Mouse (Mus musculus): ENCODE measurements around the gene Lrsam1. TPM values are rescaled to one million over a fixed set of nuclear protein-coding genes. Genes with fewer than 3 reads are reported as not detected.

The Lrsam1 gene
- polyA plus RNA-seq, 1 experiment: 8.5 TPM

DNA sequence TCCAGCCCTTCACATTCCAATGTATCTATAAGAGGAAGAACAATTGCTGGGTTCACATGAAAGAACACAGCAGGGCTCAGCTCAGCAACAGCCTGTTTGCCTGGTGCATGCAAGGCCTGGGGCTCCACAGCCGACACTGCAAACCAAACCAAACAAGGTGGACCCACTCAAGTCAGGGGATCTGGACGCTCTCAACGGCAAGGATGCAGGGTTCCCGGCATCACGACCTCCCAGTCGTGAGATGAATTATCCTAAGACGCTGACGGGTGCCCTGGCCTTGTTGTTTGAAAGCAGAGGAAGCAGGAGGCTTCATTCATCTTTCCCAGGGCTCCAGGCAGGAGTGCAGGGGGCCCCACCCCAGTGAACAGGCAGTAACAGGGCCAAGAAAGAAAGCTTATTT lies 24.4 kb upstream of the Lrsam1 start:
- H3K36me3 ChIP-seq (replicated peaks; ENCODE audit: low read length): no peaks in the 10 kb centered on the region
- H3K4me3 ChIP-seq (replicated peaks): no peak overlapping the region
- H3K27me3 ChIP-seq (replicated peaks): peaks cover 28% of the 10 kb centered on the region
- no peak for TF ChIP-seq FLI1 (IDR thresholded peaks at IDR 0.05; ENCODE audit: low read length)
- no peak for TF ChIP-seq GATA1 (IDR thresholded peaks at IDR 0.05; ENCODE audit: borderline replicate concordance, low read length)
- peaks cover 29% of the 10 kb centered on the region for H3K4me1 ChIP-seq
- H3K9me3 ChIP-seq: no peaks in the 10 kb centered on the region

- Histone ChIP-seq H3K27me3 (replicated peaks) (peaks cover 30% of the 10 kb centered on the region), H3K4me3 (replicated peaks) (no peak overlapping the region), H3K36me3 (replicated peaks; ENCODE audit: low read length) (no peaks in the 10 kb centered on the region), H3K4me1 (peaks cover 24% of the 10 kb centered on the region), H3K9me3 (no peaks in the 10 kb centered on the region)
- no peak for TF ChIP-seq GATA1 (IDR thresholded peaks at IDR 0.05; ENCODE audit: borderline replicate concordance, low read length)
Measured at GRCm38 (mm10) chr2:32983617-32984016, 22.2 kb upstream of the Lrsam1 start.

DNA sequence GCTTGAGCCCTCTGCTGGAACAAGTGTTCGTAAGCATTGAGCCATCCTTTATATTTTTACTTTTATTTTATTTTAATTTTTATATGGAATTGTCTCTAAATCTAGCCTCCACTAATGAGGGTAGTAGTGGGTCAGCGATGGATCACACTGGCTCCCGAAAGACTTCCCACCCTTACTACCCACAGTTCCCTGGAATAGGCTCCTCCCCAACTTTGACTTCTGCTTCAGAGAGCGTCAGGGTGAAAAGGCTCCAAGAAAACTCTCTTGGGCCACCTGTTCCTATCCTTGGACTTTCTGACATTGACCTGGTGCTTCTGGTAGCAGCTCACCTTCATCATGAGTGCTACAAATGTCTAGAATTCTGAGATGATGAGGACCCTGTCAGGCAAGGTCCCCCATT lies 21.3 kb upstream of the Lrsam1 start:
- Histone ChIP-seq H3K9me3 (no peaks in the 10 kb centered on the region), H3K4me3 (replicated peaks) (peak overlapping the region; percentile 95), H3K36me3 (replicated peaks; ENCODE audit: low read length) (peaks cover 2% of the 10 kb centered on the region), H3K4me1 (peaks cover 30% of the 10 kb centered on the region), H3K27me3 (replicated peaks) (peaks cover 27% of the 10 kb centered on the region)
- TF ChIP-seq FLI1 (IDR thresholded peaks at IDR 0.05; ENCODE audit: low read length) (no peak), GATA1 (IDR thresholded peaks at IDR 0.05; ENCODE audit: borderline replicate concordance, low read length) (no peak)

- Histone ChIP-seq H3K36me3 (replicated peaks; ENCODE audit: low read length) (peaks cover 3% of the 10 kb centered on the region), H3K9me3 (no peaks in the 10 kb centered on the region), H3K4me3 (replicated peaks) (peak within 1 kb of the TSS; percentile 95), H3K27me3 (replicated peaks) (peaks cover 24% of the 10 kb centered on the region), H3K4me1 (peaks cover 30% of the 10 kb centered on the region)
- TF ChIP-seq FLI1 (IDR thresholded peaks at IDR 0.05; ENCODE audit: low read length) (no peak), GATA1 (IDR thresholded peaks at IDR 0.05; ENCODE audit: borderline replicate concordance, low read length) (no peak)
Measured at GRCm38 (mm10) chr2:32981725-32982271, 20.4 kb upstream of the Lrsam1 start, which contains the start of gene Slc2a8. TSS of gene Slc2a8 (minus strand) at chr2:32982083.

DNA sequence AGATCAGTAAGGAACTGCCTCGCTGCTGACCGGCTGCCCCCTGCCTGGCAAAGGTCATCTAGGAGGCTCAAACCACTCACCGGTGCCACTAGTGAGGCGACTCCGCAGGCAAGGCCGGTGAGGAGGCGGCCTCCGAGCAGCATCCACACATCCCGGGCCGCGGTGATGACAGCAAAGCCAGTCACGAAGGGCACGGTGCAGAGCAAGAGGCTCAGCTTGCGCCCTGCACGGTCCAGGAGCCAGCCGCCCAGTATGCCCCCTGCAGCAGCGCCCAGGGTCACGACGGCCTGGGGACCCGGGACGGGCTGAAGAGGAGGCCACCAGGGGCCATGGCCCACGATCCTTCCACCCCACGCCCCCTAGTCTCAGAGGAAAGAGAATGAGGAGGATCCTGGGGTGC lies 19.9 kb upstream of the Lrsam1 start:
- Histone ChIP-seq H3K4me1 (peaks cover 30% of the 10 kb centered on the region), H3K36me3 (replicated peaks; ENCODE audit: low read length) (peaks cover 6% of the 10 kb centered on the region), H3K9me3 (no peaks in the 10 kb centered on the region), H3K27me3 (replicated peaks) (peaks cover 19% of the 10 kb centered on the region), H3K4me3 (replicated peaks) (peak overlapping the region; percentile 95)
- no peak for TF ChIP-seq GATA1 (IDR thresholded peaks at IDR 0.05; ENCODE audit: borderline replicate concordance, low read length)
- no peak for TF ChIP-seq FLI1 (IDR thresholded peaks at IDR 0.05; ENCODE audit: low read length)

GRCm38 (mm10) chr2:32979675-32980074 lies 18.3 kb upstream of the Lrsam1 start:
- H3K27me3 ChIP-seq (replicated peaks): peaks cover 13% of the 10 kb centered on the region
- TF ChIP-seq FLI1 (IDR thresholded peaks at IDR 0.05; ENCODE audit: low read length) (no peak), GATA1 (IDR thresholded peaks at IDR 0.05; ENCODE audit: borderline replicate concordance, low read length) (no peak)
- peaks cover 22% of the 10 kb centered on the region for H3K36me3 ChIP-seq (replicated peaks; ENCODE audit: low read length)
- H3K9me3 ChIP-seq: no peaks in the 10 kb centered on the region
- no peak overlapping the region for H3K4me3 ChIP-seq (replicated peaks)
- H3K4me1 ChIP-seq: peaks cover 39% of the 10 kb centered on the region

DNA sequence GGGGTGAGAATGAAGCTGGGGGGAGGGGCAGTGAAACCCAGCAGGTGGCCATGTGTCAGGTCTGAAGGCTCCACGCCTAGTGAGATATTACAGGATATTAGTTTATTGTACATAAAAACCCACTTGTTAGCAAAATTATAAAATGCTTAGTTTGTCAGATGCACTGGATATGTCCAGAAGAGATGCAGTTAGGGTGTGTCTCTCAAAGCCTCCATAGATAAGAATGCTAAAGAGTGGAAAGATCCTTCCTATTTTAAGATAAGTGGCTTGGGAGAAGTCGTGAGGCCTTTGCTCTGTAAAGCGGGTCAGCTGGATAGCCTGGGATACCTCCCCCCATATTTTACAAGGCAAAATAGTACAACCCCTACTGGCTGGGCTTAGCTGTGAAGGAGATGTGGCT lies 17.3 kb upstream of the Lrsam1 start:
- H3K27me3 ChIP-seq (replicated peaks): peaks cover 7% of the 10 kb centered on the region
- H3K4me3 ChIP-seq (replicated peaks): no peak overlapping the region
- H3K4me1 ChIP-seq: peaks cover 37% of the 10 kb centered on the region
- H3K9me3 ChIP-seq: no peaks in the 10 kb centered on the region
- TF ChIP-seq FLI1 (IDR thresholded peaks at IDR 0.05; ENCODE audit: low read length) (no peak), GATA1 (IDR thresholded peaks at IDR 0.05; ENCODE audit: borderline replicate concordance, low read length) (no peak)
- H3K36me3 ChIP-seq (replicated peaks; ENCODE audit: low read length): peaks cover 32% of the 10 kb centered on the region

DNA sequence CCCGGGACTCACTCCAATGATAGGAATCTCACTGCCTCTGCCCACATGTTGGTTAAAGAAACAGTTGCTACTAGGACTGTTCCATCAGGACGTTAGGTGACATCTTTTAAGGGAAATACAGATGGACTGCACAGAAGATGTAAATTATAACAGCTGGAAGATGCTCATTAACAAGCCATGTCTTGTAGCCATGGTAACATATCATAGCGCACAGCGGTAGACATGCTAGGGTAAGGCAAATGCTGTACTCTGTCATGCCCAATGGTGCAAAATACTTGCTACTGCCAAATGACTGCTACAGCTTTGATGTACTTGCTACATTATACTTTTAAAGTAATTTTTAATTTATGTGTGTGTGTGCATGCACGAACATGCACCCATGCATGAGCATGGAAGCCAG lies 15.7 kb upstream of the Lrsam1 start:
- no peak for TF ChIP-seq GATA1 (IDR thresholded peaks at IDR 0.05; ENCODE audit: borderline replicate concordance, low read length)
- TF ChIP-seq FLI1 (IDR thresholded peaks at IDR 0.05; ENCODE audit: low read length): no peak
- Histone ChIP-seq H3K4me3 (replicated peaks) (no peak overlapping the region), H3K4me1 (peaks cover 27% of the 10 kb centered on the region), H3K27me3 (replicated peaks) (peaks cover 5% of the 10 kb centered on the region), H3K36me3 (replicated peaks; ENCODE audit: low read length) (peaks cover 46% of the 10 kb centered on the region), H3K9me3 (no peaks in the 10 kb centered on the region)

DNA sequence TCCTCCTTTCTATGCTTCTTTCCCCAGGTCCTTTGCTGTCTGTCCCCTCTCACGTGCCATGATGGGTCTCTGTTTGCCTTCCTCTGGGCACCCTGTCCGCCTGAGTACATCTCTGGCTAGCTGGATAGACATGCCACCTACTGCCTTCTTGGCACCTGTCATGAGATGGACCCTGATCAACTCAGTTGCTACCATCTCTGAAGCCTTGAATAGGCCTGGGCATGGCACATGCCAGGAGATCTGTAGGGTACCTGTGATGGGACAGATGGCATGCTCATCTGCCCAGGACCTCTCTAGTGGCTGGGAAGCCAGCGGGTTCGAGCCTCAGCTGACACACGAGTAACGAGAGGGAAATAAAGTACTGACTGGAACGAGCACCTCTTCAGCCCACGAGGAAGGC lies 12.8 kb upstream of the Lrsam1 start:
- no peak for TF ChIP-seq FLI1 (IDR thresholded peaks at IDR 0.05; ENCODE audit: low read length)
- no peak for TF ChIP-seq GATA1 (IDR thresholded peaks at IDR 0.05; ENCODE audit: borderline replicate concordance, low read length)
- H3K4me1 ChIP-seq: peaks cover 31% of the 10 kb centered on the region
- H3K9me3 ChIP-seq: no peaks in the 10 kb centered on the region
- no peaks in the 10 kb centered on the region for H3K27me3 ChIP-seq (replicated peaks)
- no peak overlapping the region for H3K4me3 ChIP-seq (replicated peaks)
- H3K36me3 ChIP-seq (replicated peaks; ENCODE audit: low read length): peaks cover 46% of the 10 kb centered on the region

DNA sequence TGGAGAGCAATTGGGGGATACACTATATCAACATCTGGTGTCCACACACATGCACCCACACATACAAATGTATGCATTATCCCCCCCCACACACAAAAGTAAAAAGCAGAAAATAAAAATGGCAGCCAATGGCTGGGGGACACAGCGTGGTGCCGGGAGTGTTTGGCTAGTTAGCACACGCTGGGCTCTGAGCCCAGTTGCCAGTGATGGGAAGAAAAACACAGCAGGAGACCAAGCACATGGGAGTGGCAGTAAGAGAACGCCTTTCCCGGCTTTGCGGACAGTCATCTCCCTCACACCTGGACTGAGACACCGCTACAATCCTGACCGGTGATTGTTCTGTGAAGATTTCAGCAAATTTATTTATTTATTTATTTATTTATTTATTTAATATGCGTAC lies 9.8 kb upstream of the Lrsam1 start:
- H3K9me3 ChIP-seq: no peaks in the 10 kb centered on the region
- TF ChIP-seq GATA1 (IDR thresholded peaks at IDR 0.05; ENCODE audit: borderline replicate concordance, low read length): no peak
- no peak for TF ChIP-seq FLI1 (IDR thresholded peaks at IDR 0.05; ENCODE audit: low read length)
- no peak overlapping the region for H3K4me3 ChIP-seq (replicated peaks)
- H3K36me3 ChIP-seq (replicated peaks; ENCODE audit: low read length): peaks cover 39% of the 10 kb centered on the region
- H3K4me1 ChIP-seq: peaks cover 53% of the 10 kb centered on the region
- no peaks in the 10 kb centered on the region for H3K27me3 ChIP-seq (replicated peaks)

- Histone ChIP-seq H3K4me1 (peaks cover 59% of the 10 kb centered on the region), H3K9me3 (no peaks in the 10 kb centered on the region), H3K36me3 (replicated peaks; ENCODE audit: low read length) (peaks cover 28% of the 10 kb centered on the region), H3K27me3 (replicated peaks) (no peaks in the 10 kb centered on the region), H3K4me3 (replicated peaks) (peak overlapping the region; percentile 31)
- TF ChIP-seq GATA1 (IDR thresholded peaks at IDR 0.05; ENCODE audit: borderline replicate concordance, low read length) (no peak), FLI1 (IDR thresholded peaks at IDR 0.05; ENCODE audit: low read length) (no peak)
Measured at GRCm38 (mm10) chr2:32969326-32969725, 7.9 kb upstream of the Lrsam1 start.
